Mouse (Mus musculus) layer of hippocampus, postnatal 14 days (tissue): ENCODE data around the gene Rpl36a-ps1. TPM values are rescaled to one million over a fixed set of nuclear protein-coding genes. Genes with fewer than 3 reads are reported as not detected.
A peak's percentile ranks its signal among the peaks of the same experiment; 100 is the strongest.

ENCODE experiments used
- DNase-seq, 2 experiments: peaks; one replicate each; pipeline ENCODE4 v3.0.0; 2021 to 2022; ENCODE audit warnings: low spot score in 2 of 2, mixed read lengths in 1 of 2
- total RNA-seq, 2 experiments: library from RNA; stranded (reverse); gene quantifications; 2 replicates each; pipeline ENCODE4 v1.2.3; 2021

Gene Rpl36a-ps1
- total RNA-seq, 2 experiments from 2014 or later = 0.90 to 1.4 TPM

DNA sequence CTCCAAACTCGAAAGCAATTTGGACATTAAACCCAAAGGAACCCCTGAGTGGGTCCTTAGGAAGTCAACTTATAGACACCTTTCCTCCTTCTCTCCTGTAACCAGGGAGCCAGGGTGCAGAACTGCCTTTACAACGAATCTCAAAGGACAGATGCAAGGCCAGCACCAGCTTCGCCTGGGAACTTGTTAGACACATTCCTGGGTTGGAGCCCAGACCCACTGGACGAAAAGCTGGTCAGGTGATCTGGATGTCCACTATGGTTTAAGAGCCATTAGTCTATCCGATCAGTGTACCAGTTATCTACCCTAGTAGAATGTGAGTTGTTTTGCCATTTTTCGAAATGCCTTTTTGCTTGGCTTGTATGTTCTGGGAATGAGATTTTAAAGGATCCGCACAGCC lies 41.7 kb downstream of the Rpl36a-ps1 start:
- DNase-seq = no peak

DNA sequence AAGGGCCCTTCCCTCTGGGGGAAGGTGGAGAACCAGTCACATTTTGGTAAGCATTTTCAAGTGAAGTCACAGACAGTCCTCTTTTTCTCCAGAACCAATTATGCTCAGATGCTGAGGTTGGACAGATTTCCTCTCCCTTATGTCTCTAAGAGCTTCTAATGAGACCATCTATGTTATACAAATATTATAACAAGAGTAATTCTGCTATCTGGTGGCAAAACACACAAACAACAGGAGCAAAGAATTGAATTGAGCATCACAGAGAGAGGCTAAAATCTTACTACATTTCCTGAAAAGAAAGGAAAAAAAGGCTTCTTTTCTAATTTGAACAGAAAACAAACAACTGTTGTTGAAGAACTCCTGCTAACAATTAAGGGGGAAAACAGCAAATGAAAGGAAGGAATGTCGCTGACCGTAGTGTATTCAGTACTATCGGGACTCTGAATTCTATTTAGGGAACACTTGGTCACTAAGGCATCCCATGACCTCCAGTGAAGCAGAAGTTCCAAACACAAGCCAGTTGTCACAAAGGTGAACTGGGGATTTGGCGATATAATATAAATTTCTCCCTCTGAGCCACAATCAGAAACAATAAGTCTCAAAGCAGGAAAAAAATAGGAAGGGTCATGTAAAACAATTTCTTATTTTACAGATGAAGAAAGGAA lies 42.4 kb downstream of the Rpl36a-ps1 start:
- DNase-seq = peak in 1 of 2 experiments; percentile 20

Other genes starting within 250 kb of the Rpl36a-ps1 start
- 10 to 100 TPM; 52.1 to 55.2 TPM for gene Mzt1, start 51.8 kb upstream of the Rpl36a-ps1 start, total RNA-seq
- 1 to 10 TPM; 2.8 to 3.3 TPM for gene Bora, start 51.9 kb upstream of the Rpl36a-ps1 start, total RNA-seq
- 10 to 100 TPM; 12.3 to 14.3 TPM for gene Pibf1, start 105.1 kb upstream of the Rpl36a-ps1 start, total RNA-seq
- 10 to 100 TPM; 20.8 to 21.7 TPM for gene Dis3, start 105.5 kb upstream of the Rpl36a-ps1 start, total RNA-seq